Mouse (Mus musculus) liver, adult 2 months (tissue): ENCODE data around the gene Nlgn2. TPM values are rescaled to one million over a fixed set of nuclear protein-coding genes. Genes with fewer than 3 reads are reported as not detected.

Experiments used
- DNase-seq: peaks from one replicate; pipeline ENCODE4 v3.0.0-alpha.2; 2011; ENCODE audit warnings: low read depth, low spot score; ENCODE audit errors: extremely low read depth
- H3K27ac ChIP-seq: fragments of 200-500 bp; replicated peaks from 2 replicates; pipeline ENCODE4 v1.5.1; 2012; ENCODE audit warnings: low read depth, mild to moderate bottlenecking, control low read depth, inconsistent platforms, low read length; ENCODE audit not compliant: insufficient read depth
- H3K27me3 ChIP-seq: fragments of 200-500 bp; 2 replicates; pipeline ENCODE4 v1.6.1; 2012; ENCODE audit warnings: mild to moderate bottlenecking, moderate library complexity, low read length, inconsistent platforms; ENCODE audit not compliant: control insufficient read depth, insufficient read depth
- H3K36me3 ChIP-seq: fragments of 200-500 bp; 2 replicates; pipeline ENCODE4 v1.6.1; 2012; ENCODE audit warnings: low read length, inconsistent platforms; ENCODE audit not compliant: control insufficient read depth, insufficient read depth
- H3K4me1 ChIP-seq: fragments of 200-500 bp; 2 replicates; pipeline ENCODE4 v1.6.1; 2011; ENCODE audit warnings: low read length; ENCODE audit not compliant: control insufficient read depth, insufficient read depth
- H3K4me3 ChIP-seq: fragments of 200-500 bp; 2 replicates; pipeline ENCODE4 v1.5.1; 2011; ENCODE audit warnings: low read depth, mild to moderate bottlenecking, control low read depth, low read length, moderate library complexity; ENCODE audit not compliant: insufficient read depth
- H3K79me2 ChIP-seq: fragments of 200-500 bp; 2 replicates; pipeline ENCODE4 v1.6.1; 2012; ENCODE audit warnings: inconsistent platforms, mild to moderate bottlenecking, low read length, moderate library complexity; ENCODE audit not compliant: control insufficient read depth, insufficient read depth
- H3K9ac ChIP-seq: fragments of 200-500 bp; 2 replicates; pipeline ENCODE4 v1.6.1; 2012; ENCODE audit warnings: low read depth, mild to moderate bottlenecking, control low read depth, inconsistent platforms, low read length
- CTCF ChIP-seq: fragments of 200-500 bp; IDR thresholded peaks from 2 replicates; pipeline ENCODE4 v1.5.1; 2011; ENCODE audit warnings: low read depth, low read length, control low read depth
- POLR2A ChIP-seq: fragments of 200-500 bp; IDR thresholded peaks from 2 replicates; pipeline ENCODE4 v1.6.1; 2011; ENCODE audit warnings: low read length, control low read depth; ENCODE audit not compliant: insufficient read depth; ENCODE audit errors: extremely low read depth
- WGBS: fragments of 180-500 bp; shearing (Covaris S2); methylation state at CpG from one replicate; pipeline ENCODE4 v1.1.7; 2018; 5-methylcytosine and 5-hydroxymethylcytosine counted together
- polyA plus RNA-seq: library from polyadenylated mRNA; depleted of rRNA; stranded (reverse); fragments of >200 nt; gene quantifications from 2 replicates; pipeline ENCODE4 v1.2.3, GENCODE M21; 2012
- total RNA-seq: library from RNA; depleted of rRNA; stranded (reverse); fragments of >200 nt; gene quantifications from 2 replicates; pipeline ENCODE4 v1.2.3, GENCODE M21; 2014

The Nlgn2 gene
- total and polyA plus RNA-seq, 2 experiments = 0.18 to 1.9 TPM

DNA sequence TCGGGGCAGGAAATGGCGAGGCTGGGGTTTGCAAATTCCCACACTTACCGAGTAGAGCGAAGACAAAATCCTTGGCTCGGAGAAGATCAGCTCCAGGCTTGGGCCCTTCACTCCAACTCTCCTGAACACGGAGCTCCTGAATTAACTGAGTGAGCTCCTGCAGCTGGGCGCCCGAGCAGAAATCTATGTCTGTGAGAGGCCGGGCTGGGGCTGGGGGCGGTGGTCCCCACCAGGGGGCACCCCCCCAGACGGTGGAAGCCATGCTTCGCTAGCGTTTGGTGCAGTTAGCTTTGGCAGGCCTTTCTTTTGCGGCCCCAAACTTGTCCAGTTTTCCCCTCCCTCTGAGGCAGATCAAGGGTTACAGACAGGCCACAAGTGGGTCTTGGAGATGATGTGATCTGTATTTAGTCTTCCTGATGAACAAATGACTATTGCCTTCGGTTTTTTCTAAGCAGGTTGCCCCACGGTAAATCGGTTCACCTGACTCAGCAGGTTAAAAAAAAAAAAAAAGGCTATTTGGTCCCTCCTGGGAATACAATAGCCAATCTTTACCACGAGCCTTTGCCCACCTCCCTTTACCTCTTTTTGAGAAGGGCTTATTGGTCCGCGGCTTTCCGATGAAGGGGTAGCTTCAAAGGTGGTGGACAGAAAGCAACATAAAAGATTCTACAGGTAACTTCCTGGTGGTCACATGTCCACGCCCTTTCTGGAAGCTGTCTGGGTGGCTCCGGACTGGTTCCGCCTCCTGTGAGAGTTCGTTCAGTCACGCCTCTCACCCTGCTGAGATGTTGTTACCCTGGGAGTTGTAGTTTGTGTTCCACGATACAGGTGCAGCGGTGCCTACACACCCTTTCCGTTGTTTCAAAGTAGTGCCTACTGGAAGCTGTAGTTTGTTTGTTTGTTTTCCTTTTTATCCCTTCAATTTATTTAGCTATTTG lies 32.3 kb downstream of the Nlgn2 start, which contains the start of gene Tmem102:
Tmem102 (minus strand) TSS at position 653 of the 938 bp plus-strand sequence.
- Histone ChIP-seq H3K27ac (peak within 1 kb of the TSS; percentile 59), H3K4me3 (peak within 1 kb of the TSS; percentile 56), H3K9ac (peak within 1 kb of the TSS; percentile 54), H3K4me1 (peaks cover 4% of the 10 kb centered on the region), H3K27me3 (peaks cover 9% of the 10 kb centered on the region), H3K36me3 (no peaks in the 10 kb centered on the region), H3K79me2 (no peaks in the 10 kb centered on the region)
- TF ChIP-seq POLR2A = no peak
- TF ChIP-seq CTCF = no peak
- DNase-seq = peak; percentile 87
- WGBS = 29% methylated on average over 29 of the region's 29 CpGs

GRCm38 (mm10) chr11:69804652-69804940 lies 33.0 kb downstream of the Nlgn2 start:
- peak overlapping the region; percentile 59 for H3K27ac ChIP-seq
- peak; percentile 66 for DNase-seq
- no peak for TF ChIP-seq CTCF
- WGBS = 23% methylated on average over 12 of the region's 12 CpGs
- peak overlapping the region; percentile 39; the same call in 1 of the 2 replicates for H3K9ac ChIP-seq
- H3K36me3 ChIP-seq = no peaks in the 10 kb centered on the region
- H3K4me1 ChIP-seq = peaks cover 4% of the 10 kb centered on the region
- peak overlapping the region; percentile 56 for H3K4me3 ChIP-seq
- no peaks in the 10 kb centered on the region for H3K79me2 ChIP-seq
- H3K27me3 ChIP-seq = peaks cover 9% of the 10 kb centered on the region

GRCm38 (mm10) chr11:69803786-69804651 lies 33.6 kb downstream of the Nlgn2 start:
- peak; percentile 80 for DNase-seq
- 3% methylated on average over 60 of the region's 60 CpGs for WGBS
- Histone ChIP-seq H3K27ac (peak overlapping the region; percentile 81), H3K9ac (peak overlapping the region; percentile 67), H3K4me3 (peak overlapping the region; percentile 59), H3K4me1 (peaks cover 4% of the 10 kb centered on the region), H3K36me3 (no peaks in the 10 kb centered on the region), H3K79me2 (no peaks in the 10 kb centered on the region), H3K27me3 (peaks cover 9% of the 10 kb centered on the region)
- TF ChIP-seq CTCF (peak; percentile 77), POLR2A (no peak)

DNA sequence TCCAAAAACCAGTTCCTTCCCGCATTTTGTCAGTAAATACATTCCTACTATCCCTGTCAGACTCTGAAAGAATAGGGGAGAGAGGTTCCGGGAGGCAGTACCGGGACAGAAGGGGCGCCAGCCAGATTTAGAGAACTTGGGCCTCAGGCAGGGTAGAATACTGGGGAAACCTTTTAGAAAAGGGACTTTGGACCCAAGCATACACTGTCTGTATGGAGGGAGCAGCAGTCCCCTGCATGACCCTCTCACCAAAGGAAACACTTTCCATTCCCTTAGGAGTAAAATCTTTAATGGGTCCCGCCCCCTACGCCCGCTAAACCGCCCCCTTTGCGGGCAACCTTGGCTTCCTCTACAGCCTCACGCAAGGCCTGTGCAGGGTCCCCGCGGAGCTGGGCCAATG lies 34.3 kb downstream of the Nlgn2 start:
- DNase-seq = peak; percentile 61
- whole genome bisulfite sequencing = 2% methylated on average over 12 of the region's 12 CpGs
- Histone ChIP-seq H3K27ac (peak overlapping the region; percentile 81), H3K79me2 (no peaks in the 10 kb centered on the region), H3K36me3 (no peaks in the 10 kb centered on the region), H3K4me3 (peak overlapping the region; percentile 59), H3K4me1 (peaks cover 4% of the 10 kb centered on the region), H3K9ac (peak overlapping the region; percentile 61), H3K27me3 (peaks cover 9% of the 10 kb centered on the region)
- TF ChIP-seq POLR2A (no peak), CTCF (no peak)

- Histone ChIP-seq H3K4me1 (peaks cover 4% of the 10 kb centered on the region), H3K9ac (peak overlapping the region; percentile 61), H3K79me2 (no peaks in the 10 kb centered on the region), H3K27me3 (peaks cover 9% of the 10 kb centered on the region), H3K27ac (0 out of 2 replicates have a peak overlapping the region, but pooled peaks have one; percentile 81), H3K4me3 (peak overlapping the region; percentile 59), H3K36me3 (no peaks in the 10 kb centered on the region)
- peak; percentile 62 for DNase-seq
- WGBS = under 1% methylated on average over 33 of the region's 33 CpGs
- TF ChIP-seq POLR2A (0 out of 2 replicates have a peak, but pooled peaks have one; percentile 33), CTCF (no peak)
These were observed 34.9 kb downstream of the Nlgn2 start for GRCm38 (mm10) chr11:69802648-69803105.
